Mouse (Mus musculus) embryo, embryonic 10.5 days (tissue): ENCODE measurements around the gene Shisal2a.

Experiments
- DNase-seq: peaks from one replicate; pipeline ENCODE4 v3.0.0-alpha.2; 2015; ENCODE audit warnings: low spot score

Gene Shisal2a

DNA sequence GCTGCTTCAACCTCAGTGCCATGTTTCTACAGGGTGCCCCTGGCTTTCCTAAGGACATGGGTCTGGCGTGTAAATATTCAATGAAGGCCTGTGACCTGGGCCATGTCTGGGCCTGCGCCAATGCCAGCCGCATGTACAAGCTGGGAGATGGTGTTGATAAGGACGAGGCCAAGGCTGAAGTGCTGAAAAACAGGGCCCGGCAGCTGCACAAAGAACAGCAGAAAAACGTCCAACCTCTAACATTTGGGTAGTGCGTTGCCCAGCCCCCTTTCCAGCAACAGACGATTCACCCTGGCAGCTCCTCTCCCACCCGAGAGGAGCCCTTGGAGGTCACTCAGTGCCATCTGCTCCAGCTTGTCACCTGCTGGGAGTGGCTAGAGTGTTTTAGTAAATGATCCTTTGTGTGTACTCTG lies 44.8 kb downstream of the Shisal2a start:
- no peak for DNase-seq

DNA sequence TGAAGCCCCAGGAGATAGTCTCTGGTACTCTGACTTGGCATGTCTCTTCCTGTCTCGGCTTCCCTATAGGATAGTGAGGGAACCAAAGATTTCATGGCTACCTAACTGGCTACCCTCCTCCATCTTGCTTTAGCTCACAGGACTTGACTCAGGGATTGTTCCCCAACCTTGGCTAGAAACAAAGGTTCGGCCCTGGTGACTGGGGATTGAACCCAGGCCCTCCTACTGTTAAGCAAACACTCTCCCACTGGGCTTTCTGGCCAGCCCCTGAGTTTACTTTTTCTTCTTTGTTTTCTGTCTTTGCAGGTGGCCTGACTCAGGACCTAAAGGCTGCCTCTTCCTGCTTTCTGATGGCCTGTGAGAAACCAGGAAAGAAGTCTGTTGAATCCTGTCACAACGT lies 45.3 kb downstream of the Shisal2a start:
- no peak for DNase-seq

DNA sequence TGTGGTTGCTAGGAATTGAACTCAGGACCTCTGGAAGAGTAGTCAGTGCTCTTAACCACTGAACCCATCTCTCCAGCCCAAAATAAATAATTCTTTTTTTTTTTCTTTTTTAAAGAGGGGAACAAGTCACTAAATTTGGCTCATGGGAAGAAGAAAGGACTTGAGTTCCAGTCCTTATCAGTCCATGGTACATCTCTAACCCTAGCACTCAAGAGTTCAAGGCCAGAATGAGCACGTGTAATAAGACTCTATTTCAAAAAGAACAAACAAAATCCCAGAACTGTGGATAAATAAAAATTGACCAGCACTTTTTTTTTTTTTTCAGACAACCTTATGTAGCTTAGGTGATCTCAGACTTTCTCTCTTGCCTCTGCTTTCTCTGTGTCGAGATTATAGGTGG lies 46.4 kb downstream of the Shisal2a start:
- DNase-seq: no peak

GRCm38 (mm10) chr4:108335413-108335812 lies 47.7 kb downstream of the Shisal2a start:
- no peak for DNase-seq

DNA sequence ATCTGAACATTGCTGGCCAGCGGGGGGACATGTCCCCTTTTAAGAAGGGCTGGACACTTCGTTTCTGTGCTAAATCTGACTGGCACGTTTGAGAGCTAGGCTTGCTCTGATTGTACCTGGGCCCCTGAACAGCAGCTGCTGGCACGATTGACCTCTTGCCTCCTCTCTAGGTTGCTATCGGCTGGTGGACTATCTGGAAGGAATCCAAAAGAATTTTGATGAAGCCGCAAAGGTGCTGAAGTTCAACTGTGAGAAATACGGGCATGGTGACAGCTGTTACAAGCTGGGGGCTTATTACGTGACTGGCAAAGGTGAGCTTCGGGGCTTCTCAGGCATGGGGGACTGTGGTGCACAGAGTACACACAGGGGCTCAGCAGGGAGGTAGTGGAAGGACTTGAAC lies 51.1 kb downstream of the Shisal2a start:
- DNase-seq: no peak

GRCm38 (mm10) chr4:108329840-108330239 lies 53.3 kb downstream of the Shisal2a start:
- DNase-seq: no peak

DNA sequence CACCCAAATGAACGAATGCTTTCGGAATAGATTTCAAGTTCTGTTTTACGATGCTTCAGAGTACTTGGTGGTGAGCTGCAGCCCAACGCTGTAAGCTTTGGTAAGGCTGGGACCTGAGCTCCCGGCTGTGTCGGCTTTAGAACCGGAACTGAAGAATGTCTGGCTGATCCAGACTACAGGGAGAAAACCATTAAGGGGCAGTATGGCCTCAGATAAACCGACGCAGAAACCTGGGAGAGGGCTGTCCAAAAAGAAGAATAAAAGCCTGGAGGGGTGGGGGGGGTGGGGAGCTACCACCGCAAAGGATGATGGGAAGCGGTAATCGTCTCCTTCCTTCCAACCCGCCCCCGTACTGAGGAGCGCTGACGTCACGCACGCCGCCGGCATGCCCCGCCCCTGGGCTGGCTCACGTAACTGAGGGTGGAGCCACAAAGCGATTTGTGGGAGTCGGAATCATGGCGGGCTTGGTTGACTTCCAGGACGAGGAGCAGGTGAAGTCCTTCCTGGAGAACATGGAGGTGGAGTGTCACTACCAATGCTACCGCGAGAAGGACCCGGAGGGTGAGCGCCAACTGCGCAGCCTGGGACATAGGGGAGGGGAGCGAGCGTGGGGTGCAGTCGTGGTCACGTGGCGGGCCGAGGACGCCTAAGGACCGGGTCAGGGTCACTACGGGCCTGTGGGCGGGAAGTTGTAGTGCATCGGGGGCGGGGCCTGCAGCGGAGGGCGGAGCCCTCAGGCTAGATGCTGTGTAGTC lies 55.2 kb downstream of the Shisal2a start, which contains the start of gene Coa7:
TSS of gene Coa7 (plus strand) at position 411 of the 755 bp plus-strand sequence.
- DNase-seq: peak; percentile 98

DNA sequence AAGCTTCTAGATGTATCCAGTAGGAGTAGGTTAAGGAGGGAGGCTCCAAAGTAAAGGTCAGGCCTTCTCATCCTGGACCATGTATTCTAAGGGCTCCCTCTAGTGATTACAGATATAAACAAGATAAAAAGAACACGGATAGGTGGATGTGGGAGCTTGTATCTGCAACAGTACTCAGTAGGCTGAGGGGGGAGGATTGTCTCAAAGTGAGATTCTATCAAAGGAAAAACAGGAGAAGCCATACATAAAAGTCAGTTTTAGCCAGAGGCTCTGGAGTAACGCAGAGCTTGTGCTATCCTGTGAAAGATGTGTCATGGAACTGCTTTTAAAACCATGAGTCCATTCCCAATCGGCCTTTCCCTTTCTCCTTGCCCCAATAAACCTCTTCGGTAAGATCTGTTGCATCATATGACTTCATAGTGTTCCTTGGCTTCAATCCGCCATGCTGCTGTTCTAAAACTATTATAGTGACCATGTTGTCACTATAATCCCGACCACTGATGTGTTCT lies 56.0 kb downstream of the Shisal2a start:
- DNase-seq: peak; percentile 65

DNA sequence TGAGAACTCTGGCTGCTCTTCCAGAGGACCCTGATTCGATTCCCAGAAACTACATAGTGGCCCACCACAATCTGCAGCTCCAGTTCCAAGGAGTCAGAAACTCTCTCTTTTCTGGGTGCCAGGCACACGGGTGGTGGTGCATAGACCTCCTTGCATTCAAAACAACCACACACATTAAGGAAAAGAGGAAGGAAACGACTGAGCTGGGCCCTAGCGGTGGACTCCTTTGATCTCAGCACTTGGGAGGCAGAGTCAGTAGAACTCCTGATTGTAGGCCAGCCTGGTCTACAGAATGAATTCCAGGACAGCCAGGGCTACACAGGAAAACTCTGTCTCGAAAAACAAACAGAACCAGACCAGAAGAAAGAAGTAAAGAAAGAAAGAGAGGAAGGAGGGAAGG lies 59.6 kb downstream of the Shisal2a start:
- no peak for DNase-seq

GRCm38 (mm10) chr4:108320627-108321380 lies 62.3 kb downstream of the Shisal2a start:
- DNase-seq: no peak

GRCm38 (mm10) chr4:108319747-108320146 lies 63.4 kb downstream of the Shisal2a start:
- peak; percentile 23 for DNase-seq

DNA sequence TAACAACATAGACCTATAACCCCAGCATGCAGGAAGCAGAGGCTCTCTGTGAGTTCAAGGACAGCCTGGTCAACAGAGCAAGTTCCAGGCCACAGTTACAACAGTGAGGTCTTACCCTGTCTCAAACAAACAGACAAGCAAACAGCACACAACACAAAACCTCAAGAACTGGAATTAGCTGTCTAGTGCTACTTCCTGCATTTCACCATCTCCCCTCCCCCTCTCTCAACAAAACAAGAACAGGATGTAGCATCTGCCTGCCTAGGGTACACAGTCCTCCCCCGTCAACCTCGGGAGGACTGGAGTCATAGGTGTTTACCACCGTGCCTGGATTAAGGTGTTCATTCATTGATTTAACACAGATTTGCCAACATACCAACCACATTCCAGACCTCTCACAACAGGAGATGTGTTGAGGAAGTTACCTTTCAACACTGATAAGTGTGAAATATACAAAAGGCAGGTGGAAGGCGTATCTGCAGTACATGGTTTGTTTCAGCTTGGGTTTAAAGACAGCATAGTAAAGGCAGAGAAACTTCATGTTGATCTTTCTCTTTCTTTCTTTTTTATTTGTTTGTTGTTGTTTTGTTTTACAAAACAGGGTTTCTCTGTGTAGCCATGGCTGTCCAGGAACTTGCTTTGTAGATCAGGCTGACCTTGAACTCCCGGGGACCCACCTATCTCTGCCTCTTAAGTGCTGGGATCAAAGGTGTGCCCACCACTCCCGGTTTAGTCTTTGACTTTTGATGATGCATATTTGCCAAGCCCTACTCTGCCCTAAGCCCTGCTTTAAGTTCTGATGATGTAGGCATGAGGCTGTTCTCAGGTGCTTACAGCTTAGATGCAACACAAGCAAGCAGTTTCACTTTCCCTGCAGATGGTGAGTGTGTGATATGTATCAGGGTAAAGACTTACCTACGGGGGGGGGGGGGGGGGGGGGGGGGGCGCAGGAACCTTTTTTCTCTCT lies 64.2 kb downstream of the Shisal2a start:
- no peak for DNase-seq
